Mouse (Mus musculus) adrenal gland, postnatal 25 days (tissue): Measurements from ENCODE around the gene Ttc19. TPM values are rescaled to one million over a fixed set of nuclear protein-coding genes. Genes with fewer than 3 reads are reported as not detected.
"Not testable (repeated sequence)": the region's sequence is repeated elsewhere in the genome, so short reads cannot be mapped to it uniquely, and the experiment has no call there.

Experiments
- DNase-seq: peaks from one replicate; pipeline ENCODE4 v3.0.0; 2021; ENCODE audit warnings: mixed read lengths
- total RNA-seq: library from RNA; stranded (reverse); gene quantifications from 2 replicates; pipeline ENCODE4 v1.2.3, GENCODE M21; 2021

The Ttc19 gene
- total RNA-seq, 1 experiment from 2014 or later, result 36.2 TPM

DNA sequence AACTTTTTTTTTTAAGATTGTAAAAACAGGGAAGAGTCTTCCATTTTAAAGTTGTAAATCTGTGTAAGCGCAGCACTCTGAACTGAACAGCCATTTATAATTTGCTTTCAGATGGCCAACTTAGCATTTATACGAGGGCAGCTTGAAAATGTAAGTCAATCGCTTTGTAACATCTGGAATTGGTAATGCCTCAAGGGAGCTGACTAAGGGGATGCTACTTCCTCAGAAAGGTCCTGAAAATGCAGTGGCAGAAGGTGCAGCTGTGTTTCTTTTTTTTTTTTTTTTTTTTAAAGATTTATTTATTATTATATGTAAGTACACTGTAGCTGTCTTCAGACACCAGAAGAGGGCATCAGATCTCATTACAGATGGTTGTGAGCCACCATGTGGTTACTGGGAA is 2.7 kb downstream of the Ttc19 start:
- DNase-seq, result not testable (repeated sequence)

DNA sequence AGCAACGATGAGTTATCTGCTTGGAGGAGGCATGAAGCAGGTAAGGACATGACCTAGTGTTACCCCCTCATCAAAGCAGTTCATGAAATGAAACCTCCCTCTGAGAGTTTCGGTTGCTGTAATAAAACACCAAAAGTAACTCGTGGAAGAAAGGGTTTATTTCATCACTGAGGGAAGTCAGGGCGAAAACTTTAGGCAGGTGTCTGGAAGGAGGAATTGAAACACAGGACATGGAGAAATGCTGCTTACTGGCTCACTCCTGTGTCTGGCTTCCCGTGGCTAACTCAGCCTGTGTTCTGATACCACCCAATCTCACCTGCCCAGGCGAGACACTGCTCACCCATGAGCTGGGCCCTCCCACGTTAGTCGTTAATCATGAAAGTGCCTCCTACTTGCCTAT is 3.7 kb downstream of the Ttc19 start:
- no peak for DNase-seq

- no peak for DNase-seq
Observed at GRCm38 (mm10) chr11:62287700-62288099, 6.4 kb downstream of the Ttc19 start.

GRCm38 (mm10) chr11:62294121-62294520 is 12.8 kb downstream of the Ttc19 start:
- DNase-seq, result no peak

DNA sequence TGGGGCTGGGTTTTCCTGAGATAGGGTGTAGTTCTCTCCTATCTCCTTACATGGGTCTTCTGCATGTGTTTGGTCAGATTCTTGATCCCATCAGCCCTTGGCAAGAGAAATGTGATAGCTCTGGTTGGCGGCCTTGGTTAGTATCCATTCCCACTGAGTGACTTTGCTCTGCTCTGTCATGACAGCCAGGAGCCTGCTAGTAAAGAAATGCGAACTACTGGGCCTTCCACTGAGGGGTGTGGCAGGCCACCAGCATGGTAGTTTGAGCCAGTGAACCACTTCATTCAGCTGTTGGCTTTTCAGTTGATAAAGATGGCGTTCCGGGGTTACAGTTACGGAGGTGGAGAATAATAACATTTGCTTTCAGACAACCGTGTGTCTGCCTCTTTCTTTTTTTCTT is 17.6 kb downstream of the Ttc19 start:
- no peak for DNase-seq

DNA sequence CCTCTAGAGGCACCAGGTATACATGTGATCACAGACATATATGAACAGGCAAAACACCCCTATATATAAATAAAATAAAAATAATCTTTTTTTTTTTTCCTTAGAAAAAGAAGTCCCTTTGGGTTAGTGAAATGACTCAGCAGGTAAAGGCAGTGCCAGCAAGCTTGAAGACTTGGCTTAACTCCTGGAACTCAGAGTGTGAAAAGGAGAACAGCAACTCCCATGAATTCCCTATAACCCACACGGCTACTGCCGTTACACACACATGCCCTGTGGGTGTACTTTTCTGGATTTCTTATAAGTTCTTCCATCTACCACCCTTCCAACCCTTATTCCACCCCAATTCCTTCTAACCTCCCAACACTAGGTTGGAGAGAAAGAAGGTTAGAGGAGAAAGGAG is 24.6 kb downstream of the Ttc19 start:
- no peak for DNase-seq

GRCm38 (mm10) chr11:62309296-62309695 is 28.0 kb downstream of the Ttc19 start:
- DNase-seq, result no peak

- no peak for DNase-seq
Observed at GRCm38 (mm10) chr11:62314984-62315383, 33.7 kb downstream of the Ttc19 start.

DNA sequence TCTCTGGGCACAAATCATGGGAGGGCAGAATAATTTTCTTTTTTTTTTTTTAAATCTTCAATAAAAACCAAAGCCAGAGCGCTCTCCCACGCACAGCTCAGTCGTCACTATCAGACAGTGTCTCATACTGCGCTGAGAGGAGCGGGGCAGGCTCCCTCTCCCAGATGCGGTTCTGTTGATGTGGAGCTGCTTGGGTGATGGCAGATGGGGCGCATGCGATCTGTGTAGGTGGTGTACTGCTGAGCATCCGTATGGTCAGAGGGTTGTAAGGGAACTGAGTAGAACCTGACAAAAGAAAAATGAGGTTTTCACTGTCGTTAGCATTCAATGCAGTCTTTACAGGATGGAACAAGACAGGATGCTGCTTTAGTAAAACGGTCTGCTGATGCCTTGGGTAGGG is 36.5 kb downstream of the Ttc19 start:
- no peak for DNase-seq

- DNase-seq, result no peak
Observed at GRCm38 (mm10) chr11:62320097-62320496, 38.8 kb downstream of the Ttc19 start.

- DNase-seq, result no peak
Observed at GRCm38 (mm10) chr11:62323659-62324058, 42.4 kb downstream of the Ttc19 start.

GRCm38 (mm10) chr11:62331141-62331540 is 49.9 kb downstream of the Ttc19 start:
- no peak for DNase-seq

GRCm38 (mm10) chr11:62332228-62332627 is 51.0 kb downstream of the Ttc19 start:
- DNase-seq, result no peak

GRCm38 (mm10) chr11:62343002-62343401 is 61.7 kb downstream of the Ttc19 start:
- no peak for DNase-seq

DNA sequence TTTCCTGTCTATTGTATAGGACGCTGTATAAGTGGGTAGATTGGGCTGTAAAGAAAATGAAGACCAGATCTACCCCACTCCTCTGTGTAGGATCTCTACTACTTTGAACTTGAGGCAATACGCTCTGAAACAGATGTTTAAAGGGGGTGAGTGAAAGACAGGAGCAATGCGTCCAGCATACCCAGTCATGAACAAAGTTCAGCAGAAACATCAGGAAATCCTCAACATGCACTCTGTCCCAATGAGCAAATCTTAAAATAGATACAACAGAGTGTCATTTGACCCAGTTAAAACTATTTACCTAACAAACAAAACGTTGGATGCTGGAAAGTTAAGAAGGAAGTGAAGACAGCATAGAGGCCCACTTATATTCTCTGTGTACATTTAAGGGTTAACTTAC is 70.7 kb downstream of the Ttc19 start:
- DNase-seq, result no peak

GRCm38 (mm10) chr11:62355216-62355615 is 73.9 kb downstream of the Ttc19 start:
- no peak for DNase-seq

GRCm38 (mm10) chr11:62366879-62367278 is 85.6 kb downstream of the Ttc19 start:
- DNase-seq, result no peak

DNA sequence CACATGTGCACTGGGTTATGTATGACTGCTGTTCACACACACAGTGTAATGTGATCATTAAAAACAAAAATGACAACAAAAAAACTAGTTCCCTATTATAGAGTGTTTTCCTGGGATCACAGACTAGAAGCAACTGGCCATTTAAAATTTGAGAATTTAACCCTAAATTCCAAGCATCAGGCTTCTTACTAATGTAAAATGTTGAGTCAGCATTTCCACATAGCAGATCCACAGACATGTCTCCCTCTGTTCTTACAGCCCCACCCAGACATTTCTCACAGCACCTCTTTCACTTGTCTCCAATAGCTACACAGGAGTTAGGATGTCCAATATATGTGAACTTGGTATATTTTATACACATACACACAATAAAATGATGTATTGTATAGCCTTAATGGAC is 88.7 kb downstream of the Ttc19 start:
- no peak for DNase-seq

DNA sequence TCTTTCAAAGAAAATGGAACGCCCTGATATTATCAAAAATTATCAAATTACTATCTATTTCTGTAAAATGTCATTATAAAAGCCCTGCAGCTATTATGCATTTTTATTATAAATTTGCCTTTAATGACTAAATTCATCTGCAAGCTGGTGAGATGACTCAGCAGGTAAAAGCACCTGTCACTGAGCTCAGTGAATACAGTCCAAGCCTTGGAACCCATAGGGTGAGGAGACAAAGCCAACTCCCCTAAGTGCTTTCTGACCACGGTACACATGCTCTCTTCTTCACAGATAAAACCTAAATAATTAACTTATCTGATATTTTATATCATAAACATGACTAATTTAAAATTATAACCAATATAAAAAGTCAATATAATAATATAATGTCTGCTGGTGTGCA is 90.5 kb downstream of the Ttc19 start:
- no peak for DNase-seq

DNA sequence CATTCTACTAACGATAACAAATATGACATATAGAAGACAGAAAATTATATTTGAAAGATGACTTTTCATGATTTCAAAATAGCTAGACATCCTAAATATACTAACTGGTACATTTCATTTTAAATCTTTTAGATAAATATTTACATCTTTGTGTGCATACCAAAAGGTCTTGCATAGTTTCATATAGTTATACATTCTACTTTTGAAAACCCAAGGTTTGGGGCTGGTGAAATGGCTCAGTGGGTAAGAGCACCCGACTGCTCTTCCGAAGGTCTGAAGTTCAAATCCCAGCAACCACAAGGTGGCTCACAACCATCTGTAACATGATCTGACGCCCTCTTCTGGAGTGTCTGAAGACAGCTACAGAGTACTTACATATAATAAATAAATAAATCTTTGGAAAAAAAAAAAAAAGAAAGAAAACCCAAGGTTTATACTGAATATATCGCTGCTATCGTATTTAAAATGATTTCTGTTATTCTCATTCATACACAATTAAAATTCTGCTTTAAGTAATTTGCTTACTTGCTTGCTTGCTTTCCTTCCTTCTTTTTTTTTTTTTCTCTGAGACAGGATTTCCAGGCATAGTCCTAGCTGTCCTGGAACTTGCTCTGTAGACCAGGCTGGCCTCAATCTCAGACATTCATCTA is 96.1 kb downstream of the Ttc19 start:
- DNase-seq, result not testable (repeated sequence)
